Comparison of ENCODE assay signal across 21 mouse cellular contexts in the genomic region with DNA sequence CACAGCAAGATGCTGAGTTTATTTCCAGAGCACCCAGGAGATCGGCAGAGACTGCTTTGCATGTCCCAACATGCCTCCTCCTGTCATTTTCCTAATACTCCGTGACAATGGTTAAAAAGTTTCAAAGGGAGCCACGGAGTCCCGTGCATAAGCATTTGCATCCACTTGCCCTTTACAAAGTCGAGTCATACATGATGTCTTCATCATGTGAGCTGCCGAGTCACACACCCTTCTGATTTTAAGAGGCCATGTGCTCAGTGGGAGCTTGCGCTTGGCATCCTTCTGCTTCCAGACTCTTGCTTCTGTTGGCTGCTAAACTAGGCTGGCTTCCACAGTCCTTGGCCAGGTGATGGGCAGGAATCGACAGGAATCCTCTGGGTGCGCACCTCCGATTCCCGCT.
DNase-seq lines count a peak whose midpoint lies in the region; ATAC-seq lines count a peak whose summit lies in the region.
"Had no signal": no experiment of that assay in that cellular context is flagged by ENCODE, and none has a peak within 500 bp of the region (broad histone marks: within the 10 kb centered on the region; RNA-seq: fewer than 3 reads in every experiment).

No protein-coding gene starts in this region.

- no peak overlapping the region for H3K4me2 ChIP-seq in hindbrain, embryonic 15.5 days
- H3K4me2 ChIP-seq: embryonic facial prominence, embryonic 13.5 days; lung, embryonic 15.5 days; stomach, embryonic 15.5 days had no signal

- no peak for DNase-seq in hindbrain, embryonic 10.5 days (ENCODE audit: low spot score)
- peak; percentile 60 for DNase-seq in NIH3T3 (ENCODE audit: low read depth)
- DNase-seq in cerebellum, adult 11-12 months: peak; percentile 47
- DNase-seq in cerebellum, postnatal 14 days: peak; percentile 70 to 79
- no peak for DNase-seq in lung, postnatal 25 days (ENCODE audit: low spot score)
- DNase-seq in thymus, adult 18-20 months: no peak
- DNase-seq: adrenal gland, postnatal 10 days; gastrocnemius, postnatal 36 days; kidney, adult 2 months; kidney, postnatal 14 days; right cerebral cortex, postnatal 14 days had no signal

- no peak for ATAC-seq in hindbrain, embryonic 15.5 days (ENCODE audit: low FRiP score, low read depth)
- ATAC-seq: activated CD4-positive, CD25-positive, alpha-beta regulatory T cell, adult 4 months; forebrain, embryonic 14.5 days had no signal

- H3K4me3 ChIP-seq in hindbrain, embryonic 15.5 days: no peak overlapping the region
- H3K4me3 ChIP-seq in hindbrain, embryonic 10.5 days: no peak overlapping the region
- H3K4me3 ChIP-seq: embryonic facial prominence, embryonic 13.5 days; layer of hippocampus, adult 2 months; lung, embryonic 15.5 days; midbrain, embryonic 10.5 days; stomach, embryonic 15.5 days had no signal

- H3K9ac ChIP-seq in hindbrain, embryonic 15.5 days: no peak overlapping the region
- H3K9ac ChIP-seq: embryonic facial prominence, embryonic 13.5 days; liver, embryonic 14.5 days; lung, embryonic 15.5 days; stomach, embryonic 15.5 days had no signal

- WGBS in hindbrain, embryonic 15.5 days: 63% methylated on average over 11 of the region's 11 CpGs
- 69% methylated on average over 11 of the region's 11 CpGs for WGBS in hindbrain, embryonic 10.5 days

- 0 out of 2 replicates have a peak overlapping the region, but pooled peaks have one; percentile 6 for H3K27ac ChIP-seq in hindbrain, embryonic 15.5 days (replicated peaks)
- no peak overlapping the region for H3K27ac ChIP-seq in hindbrain, embryonic 10.5 days
- H3K27ac ChIP-seq: embryonic facial prominence, embryonic 13.5 days; layer of hippocampus, adult 2 months; liver, embryonic 14.5 days; lung, embryonic 15.5 days; macrophage; midbrain, embryonic 10.5 days; stomach, embryonic 15.5 days had no signal

- no peaks in the 10 kb centered on the region; the same call in 1 of the 2 replicates for H3K4me1 ChIP-seq in hindbrain, embryonic 15.5 days (replicated peaks)
- H3K4me1 ChIP-seq in hindbrain, embryonic 10.5 days (replicated peaks): peaks cover 6% of the 10 kb centered on the region; the same call in 1 of the 2 replicates
- H3K4me1 ChIP-seq: lung, embryonic 15.5 days; midbrain, embryonic 10.5 days; stomach, embryonic 15.5 days had no signal

- no peaks in the 10 kb centered on the region for H3K27me3 ChIP-seq in hindbrain, embryonic 15.5 days
- H3K27me3 ChIP-seq in hindbrain, embryonic 10.5 days (ENCODE audit: insufficient read depth, poor library complexity, severe bottlenecking): no peaks in the 10 kb centered on the region
- H3K27me3 ChIP-seq: embryonic facial prominence, embryonic 13.5 days; lung, embryonic 15.5 days; stomach, embryonic 15.5 days had no signal

- no peaks in the 10 kb centered on the region for H3K9me3 ChIP-seq in hindbrain, embryonic 15.5 days
- H3K9me3 ChIP-seq in hindbrain, embryonic 10.5 days: no peaks in the 10 kb centered on the region
- H3K9me3 ChIP-seq: embryonic facial prominence, embryonic 13.5 days; lung, embryonic 15.5 days; midbrain, embryonic 10.5 days; stomach, embryonic 15.5 days had no signal

- H3K36me3 ChIP-seq in hindbrain, embryonic 15.5 days: no peaks in the 10 kb centered on the region
- no peaks in the 10 kb centered on the region for H3K36me3 ChIP-seq in hindbrain, embryonic 10.5 days
- H3K36me3 ChIP-seq: embryonic facial prominence, embryonic 13.5 days; lung, embryonic 15.5 days; midbrain, embryonic 10.5 days; stomach, embryonic 15.5 days had no signal

Comparison
In these comparisons a context has a peak if more than half of its experiments do, and no peak if none do; other contexts are left out.
1. DNase-seq: peak in NIH3T3 (single experiment), cerebellum, adult 11-12 months (single experiment) and cerebellum, postnatal 14 days (2 of 2); none in hindbrain, embryonic 10.5 days (single experiment), lung, postnatal 25 days (single experiment) and thymus, adult 18-20 months (0 of 2).